Mouse (Mus musculus) lung, embryonic 14.5 days (tissue): ENCODE results near the gene Rfc1. TPM values are rescaled to one million over a fixed set of nuclear protein-coding genes. Genes with fewer than 3 reads are reported as not detected.

ENCODE experiments used
- ATAC-seq: fragments of 200-750 bp; cut with Nextera tagmentation; 2 replicates; pipeline ENCODE4 v1.8.0; 2017; ENCODE audit warnings: mild to moderate bottlenecking, moderate TSS enrichment, moderate library complexity; ENCODE audit not compliant: insufficient read depth
- DNase-seq: peaks from one replicate; pipeline ENCODE4 v3.0.0-alpha.2; 2015
- H3K27ac ChIP-seq: fragments of 300-500 bp; sonication (generic); 2 replicates; pipeline ENCODE4 v1.5.1; 2014; ENCODE audit warnings: low read depth, mild to moderate bottlenecking, moderate library complexity
- H3K27me3 ChIP-seq: fragments of 300-500 bp; sonication (generic); 2 replicates; pipeline ENCODE4 v1.6.1; 2014; ENCODE audit warnings: low read length, control low read depth; ENCODE audit not compliant: insufficient read depth
- H3K36me3 ChIP-seq: fragments of 300-500 bp; sonication (generic); 2 replicates; pipeline ENCODE4 v1.6.1; 2014; ENCODE audit warnings: control low read depth; ENCODE audit not compliant: insufficient read depth
- H3K4me1 ChIP-seq: fragments of 300-500 bp; sonication (generic); 2 replicates; pipeline ENCODE4 v1.6.1; 2014; ENCODE audit warnings: antibody characterized with exemption, control low read depth; ENCODE audit not compliant: insufficient read depth
- H3K4me2 ChIP-seq: fragments of 300-500 bp; sonication (generic); 2 replicates; pipeline ENCODE4 v1.6.1; 2014; ENCODE audit warnings: mild to moderate bottlenecking
- H3K4me3 ChIP-seq: fragments of 300-500 bp; sonication (generic); 2 replicates; pipeline ENCODE4 v1.5.1; 2014; ENCODE audit warnings: low read depth, low read length
- H3K9ac ChIP-seq: fragments of 300-500 bp; sonication (generic); 2 replicates; pipeline ENCODE4 v1.6.1; 2014
- H3K9me3 ChIP-seq: fragments of 300-500 bp; sonication (generic); 2 replicates; pipeline ENCODE4 v1.6.1; 2016; ENCODE audit warnings: low read depth, low read length, control low read depth
- CTCF ChIP-seq: IDR thresholded peaks from 2 replicates; pipeline ENCODE4 v1.5.1; 2016; ENCODE audit warnings: antibody characterized with exemption, low read depth
- WGBS: fragments of 180-500 bp; shearing (Covaris S2); extraction: QIAGEN DNeasy Blood & Tissue Kit; methylation state at CpG from one replicate; pipeline ENCODE4 v1.1.7; 2014; 5-methylcytosine and 5-hydroxymethylcytosine counted together
- polyA plus RNA-seq: library from polyadenylated mRNA; unstranded; fragments of >200 nt; fragmentation: Nextera tagmentation; extraction: Ambion mirVana; gene quantifications from 2 replicates; pipeline ENCODE4 v1.2.1, GENCODE M21; 2014

Gene Rfc1
- polyA plus RNA-seq, 1 experiment from 2014 or later: 99.9 TPM

- Histone ChIP-seq H3K9me3 (no peaks in the 10 kb centered on the region), H3K27ac (no peak overlapping the region), H3K9ac (no peak overlapping the region), H3K4me2 (no peak overlapping the region), H3K27me3 (no peaks in the 10 kb centered on the region), H3K36me3 (peaks cover 75% of the 10 kb centered on the region), H3K4me3 (no peak overlapping the region), H3K4me1 (no peaks in the 10 kb centered on the region)
- no peak for ATAC-seq
- TF ChIP-seq CTCF: no peak
- no peak for DNase-seq
- 83% methylated on average over 24 of the region's 24 CpGs for WGBS
These were observed 47.4 kb downstream of the Rfc1 start for GRCm38 (mm10) chr5:65287751-65288701.

DNA sequence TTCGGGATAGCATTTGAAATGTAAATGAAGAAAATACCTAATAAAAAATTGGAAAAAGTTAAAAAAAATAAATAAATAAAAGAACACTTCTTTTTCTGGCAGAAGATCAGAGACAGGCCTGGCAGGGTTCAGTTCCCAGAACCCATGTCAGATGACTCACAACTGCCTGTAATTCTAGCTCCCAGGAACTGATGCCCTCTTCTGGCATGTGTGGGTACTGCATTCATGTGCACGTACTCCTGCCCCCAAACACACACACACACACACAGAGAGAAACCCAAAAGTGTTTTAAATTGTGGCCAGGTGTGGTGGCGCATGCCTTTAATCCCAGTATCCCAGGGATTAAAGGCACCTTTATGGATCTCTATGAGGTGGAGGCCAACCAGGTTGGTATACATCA is 51.3 kb downstream of the Rfc1 start:
- no peak overlapping the region for H3K27ac ChIP-seq
- DNase-seq (peak; percentile 22), ATAC-seq (no peak)
- WGBS: 91% methylated on average over 3 of the region's 3 CpGs
- no peaks in the 10 kb centered on the region for H3K27me3 ChIP-seq
- H3K4me2 ChIP-seq: no peak overlapping the region
- no peak overlapping the region for H3K9ac ChIP-seq
- no peaks in the 10 kb centered on the region for H3K4me1 ChIP-seq
- peak; percentile 55 for TF ChIP-seq CTCF
- H3K9me3 ChIP-seq: no peaks in the 10 kb centered on the region
- no peak overlapping the region for H3K4me3 ChIP-seq
- H3K36me3 ChIP-seq: peaks cover 68% of the 10 kb centered on the region

GRCm38 (mm10) chr5:65281216-65281615 is 54.3 kb downstream of the Rfc1 start:
- Histone ChIP-seq H3K27ac (no peak overlapping the region), H3K9ac (no peak overlapping the region), H3K27me3 (no peaks in the 10 kb centered on the region), H3K4me1 (no peaks in the 10 kb centered on the region), H3K36me3 (peaks cover 70% of the 10 kb centered on the region), H3K4me2 (no peak overlapping the region), H3K4me3 (no peak overlapping the region), H3K9me3 (no peaks in the 10 kb centered on the region)
- DNase-seq (no peak), ATAC-seq (no peak)
- 94% methylated on average over 3 of the region's 3 CpGs for WGBS
- no peak for TF ChIP-seq CTCF

DNA sequence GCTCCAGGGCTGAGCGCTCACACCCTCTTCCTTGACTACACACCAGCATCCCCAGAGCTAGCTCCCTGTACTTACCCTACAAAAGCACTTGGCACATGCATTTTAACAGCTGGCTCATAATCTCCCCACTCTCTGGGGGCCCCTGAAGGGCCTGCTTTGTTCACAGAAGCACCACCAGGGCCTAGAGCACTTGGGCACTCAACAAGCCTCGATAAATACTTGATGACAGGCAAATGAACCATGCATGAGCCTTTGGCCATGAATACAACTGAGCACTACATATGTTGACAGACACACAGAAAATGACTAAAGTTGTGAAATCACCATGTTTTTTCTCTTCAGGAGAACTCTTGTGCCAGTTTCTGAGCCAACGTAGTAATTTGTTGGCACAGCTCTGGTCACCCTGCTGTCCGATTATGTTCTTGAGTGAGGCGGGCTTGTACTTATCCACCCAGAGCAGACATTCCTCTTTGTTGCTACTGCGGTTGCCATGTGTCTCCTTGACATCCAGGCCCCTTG is 56.3 kb downstream of the Rfc1 start:
- no peak overlapping the region for H3K4me2 ChIP-seq
- no peaks in the 10 kb centered on the region for H3K4me1 ChIP-seq
- 85% methylated on average over 6 of the region's 6 CpGs for WGBS
- TF ChIP-seq CTCF: no peak
- DNase-seq: peak; percentile 19
- no peak overlapping the region for H3K4me3 ChIP-seq
- no peak overlapping the region for H3K9ac ChIP-seq
- peak overlapping the region; percentile 1; the same call in 1 of the 2 replicates for H3K27ac ChIP-seq
- peaks cover 66% of the 10 kb centered on the region for H3K36me3 ChIP-seq
- ATAC-seq: peak; percentile 41; the same call in 1 of the 2 replicates
- H3K9me3 ChIP-seq: no peaks in the 10 kb centered on the region
- H3K27me3 ChIP-seq: no peaks in the 10 kb centered on the region

DNA sequence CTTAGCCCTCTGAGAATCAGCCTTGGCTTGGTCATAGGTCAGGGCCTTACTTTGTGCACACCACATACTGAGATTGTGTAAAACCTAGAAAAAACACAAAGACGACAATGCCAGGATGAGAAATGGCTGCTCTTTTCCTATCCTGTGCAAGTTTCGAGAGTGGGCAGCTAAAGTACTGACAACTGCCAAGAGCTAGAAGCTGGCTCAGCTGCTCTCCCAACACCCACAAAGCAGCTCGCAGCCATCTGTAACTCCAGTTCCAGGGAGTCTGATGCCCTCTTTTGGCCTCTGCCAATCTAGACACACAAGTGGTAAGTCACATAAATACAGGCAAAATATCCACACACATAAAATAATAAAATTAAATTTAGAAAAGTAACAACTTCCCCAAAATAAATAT is 61.5 kb downstream of the Rfc1 start:
- TF ChIP-seq CTCF: no peak
- no peaks in the 10 kb centered on the region for H3K27me3 ChIP-seq
- H3K27ac ChIP-seq: no peak overlapping the region
- no peak overlapping the region for H3K4me2 ChIP-seq
- ATAC-seq (no peak), DNase-seq (no peak)
- H3K4me3 ChIP-seq: no peak overlapping the region
- no peaks in the 10 kb centered on the region for H3K4me1 ChIP-seq
- no peak overlapping the region for H3K9ac ChIP-seq
- peaks cover 81% of the 10 kb centered on the region for H3K36me3 ChIP-seq
- WGBS: 76% methylated on average over 3 of the region's 3 CpGs
- no peaks in the 10 kb centered on the region for H3K9me3 ChIP-seq

DNA sequence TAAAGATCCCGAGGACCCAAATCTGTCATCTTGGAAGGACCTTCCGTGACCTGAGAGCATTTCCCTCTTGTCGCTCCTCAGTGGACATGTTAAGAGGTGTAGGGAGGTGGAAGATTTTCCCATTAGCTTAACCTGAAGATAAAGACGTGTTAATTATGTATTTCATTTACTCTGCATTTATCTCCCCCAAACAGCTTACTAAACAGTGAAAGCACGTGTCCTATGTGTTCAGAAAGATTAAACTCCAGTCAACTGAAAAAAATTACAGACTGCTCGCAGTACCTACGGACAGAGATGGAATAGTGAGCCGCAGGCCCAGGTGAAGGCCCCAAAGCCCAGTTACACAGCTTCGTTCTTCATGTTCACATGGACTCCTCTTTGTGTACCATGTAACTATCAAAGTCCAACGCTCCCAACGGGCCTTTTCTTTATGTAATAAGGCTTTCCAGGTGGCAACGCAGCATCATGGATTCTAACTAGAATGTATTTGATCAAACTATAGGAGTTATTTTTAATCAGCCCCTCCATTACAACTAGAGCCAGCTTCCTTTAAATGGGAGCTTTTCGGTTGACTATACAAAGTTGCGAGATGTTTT is 77.5 kb downstream of the Rfc1 start:
- H3K9me3 ChIP-seq: no peaks in the 10 kb centered on the region
- no peak overlapping the region for H3K9ac ChIP-seq
- H3K36me3 ChIP-seq: peaks cover 67% of the 10 kb centered on the region
- no peaks in the 10 kb centered on the region for H3K4me1 ChIP-seq
- WGBS: 89% methylated on average over 14 of the region's 14 CpGs
- no peak overlapping the region for H3K27ac ChIP-seq
- no peak for ATAC-seq
- no peaks in the 10 kb centered on the region for H3K27me3 ChIP-seq
- no peak overlapping the region for H3K4me2 ChIP-seq
- no peak for TF ChIP-seq CTCF
- no peak for DNase-seq
- H3K4me3 ChIP-seq: no peak overlapping the region
